Mouse (Mus musculus): ENCODE results near the gene Dennd4a. TPM values are rescaled to one million over a fixed set of nuclear protein-coding genes. Genes with fewer than 3 reads are reported as not detected.

The Dennd4a gene
- polyA plus RNA-seq, 2 experiments, result 8.7 to 9.7 TPM

DNA sequence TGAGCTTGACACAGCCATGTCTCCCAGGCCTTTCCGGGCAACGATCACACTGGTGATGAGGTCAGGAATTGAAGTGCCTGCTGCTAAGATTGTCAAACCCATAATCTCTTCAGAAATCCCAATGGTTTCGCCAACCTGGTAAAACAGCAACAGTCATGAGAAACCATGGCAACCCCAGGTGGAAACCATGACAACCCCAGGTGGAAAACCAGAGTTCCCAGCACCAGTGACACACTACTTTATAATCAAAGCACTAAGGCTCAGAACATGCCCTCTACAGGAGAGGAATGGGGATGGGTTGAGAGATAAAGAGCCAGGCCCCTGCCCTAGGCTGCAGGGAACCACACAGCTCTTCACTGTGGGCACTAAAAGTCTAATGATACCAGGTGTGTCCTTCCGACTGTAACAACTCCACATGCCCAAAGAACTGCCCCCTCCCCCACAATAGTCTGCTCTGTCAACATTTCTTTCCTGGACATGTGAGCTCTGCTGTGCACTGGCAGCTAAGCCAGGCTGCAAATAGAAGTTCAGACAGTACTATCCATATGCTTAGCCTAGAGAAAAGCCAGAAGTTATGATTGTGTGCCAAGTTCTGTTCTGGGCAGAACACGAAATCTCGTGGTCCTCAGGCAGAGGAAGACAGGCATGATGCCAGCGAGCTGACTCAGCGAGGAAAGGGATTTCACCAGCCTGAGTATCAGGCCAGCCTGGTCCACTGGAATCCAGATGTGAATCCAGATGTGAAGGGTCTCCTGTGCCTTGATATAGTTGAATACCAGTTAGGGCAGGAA is 115.3 kb downstream of the Dennd4a start:
- ATAC-seq (ENCODE audit: low FRiP score, low read depth) (peak; percentile 44; the same call in 1 of the 2 replicates), DNase-seq (ENCODE audit: low spot score) (peak; percentile 76)
- H3K27me3 ChIP-seq (ENCODE audit: control insufficient read depth, insufficient read depth, low read length), result no peaks in the 10 kb centered on the region
- H3K9ac ChIP-seq (ENCODE audit: low read depth, low read length, severe bottlenecking), result no peak overlapping the region
- H3K9me3 ChIP-seq (ENCODE audit: control insufficient read depth, low read length), result no peaks in the 10 kb centered on the region
- TF ChIP-seq POLR2A (IDR thresholded peaks at IDR 0.05; ENCODE audit: borderline replicate concordance, extremely low read depth, insufficient read depth, insufficient read length), result no peak
- no peak overlapping the region for H3K4me2 ChIP-seq (replicated peaks; ENCODE audit: low read depth, low read length, severe bottlenecking)
- peaks cover 7% of the 10 kb centered on the region; the same call in 1 of the 2 replicates for H3K4me1 ChIP-seq (ENCODE audit: control insufficient read depth, insufficient read depth, low read length)
- H3K4me3 ChIP-seq (replicated peaks; ENCODE audit: low read length), result no peak overlapping the region
- WGBS, result 64% methylated on average over 8 of the region's 8 CpGs
- H3K36me3 ChIP-seq (ENCODE audit: control insufficient read depth, insufficient read depth, low read length), result peaks cover under 1% of the 10 kb centered on the region; the same call in 1 of the 2 replicates
- H3K27ac ChIP-seq (replicated peaks; ENCODE audit: low read depth, low read length), result no peak overlapping the region

DNA sequence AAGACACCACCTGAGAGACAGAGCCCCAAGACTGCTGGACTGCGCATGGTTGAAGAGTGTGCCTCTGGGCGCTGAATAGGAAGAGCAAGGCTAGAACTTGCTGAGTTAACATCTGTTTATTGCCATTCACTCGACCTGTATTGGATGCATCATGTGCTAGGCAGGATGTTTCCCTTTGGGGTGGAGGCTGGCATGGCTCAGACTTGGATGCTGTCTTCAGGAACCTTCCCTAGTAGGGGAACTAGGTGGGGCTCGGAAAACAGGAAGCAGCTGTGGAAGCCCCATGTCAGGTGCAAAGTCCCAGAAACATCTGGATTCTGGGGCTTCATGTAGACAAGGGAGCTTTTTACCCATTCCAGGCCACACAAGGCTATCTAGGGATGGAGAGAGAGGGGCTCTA is 119.1 kb downstream of the Dennd4a start:
- Histone ChIP-seq H3K4me2 (replicated peaks; ENCODE audit: low read depth, low read length, severe bottlenecking) (no peak overlapping the region), H3K9me3 (ENCODE audit: control insufficient read depth, low read length) (no peaks in the 10 kb centered on the region), H3K4me3 (replicated peaks; ENCODE audit: low read length) (no peak overlapping the region), H3K9ac (ENCODE audit: low read depth, low read length, severe bottlenecking) (no peak overlapping the region), H3K4me1 (ENCODE audit: control insufficient read depth, insufficient read depth, low read length) (peaks cover 16% of the 10 kb centered on the region; the same call in 1 of the 2 replicates), H3K27me3 (ENCODE audit: control insufficient read depth, insufficient read depth, low read length) (no peaks in the 10 kb centered on the region), H3K36me3 (ENCODE audit: control insufficient read depth, insufficient read depth, low read length) (no peaks in the 10 kb centered on the region), H3K27ac (replicated peaks; ENCODE audit: low read depth, low read length) (no peak overlapping the region)
- no peak for DNase-seq (ENCODE audit: low spot score)
- TF ChIP-seq POLR2A (IDR thresholded peaks at IDR 0.05; ENCODE audit: borderline replicate concordance, extremely low read depth, insufficient read depth, insufficient read length), result no peak
- ATAC-seq (ENCODE audit: low FRiP score, low read depth), result no peak
- WGBS, result 71% methylated on average over 4 of the region's 4 CpGs

DNA sequence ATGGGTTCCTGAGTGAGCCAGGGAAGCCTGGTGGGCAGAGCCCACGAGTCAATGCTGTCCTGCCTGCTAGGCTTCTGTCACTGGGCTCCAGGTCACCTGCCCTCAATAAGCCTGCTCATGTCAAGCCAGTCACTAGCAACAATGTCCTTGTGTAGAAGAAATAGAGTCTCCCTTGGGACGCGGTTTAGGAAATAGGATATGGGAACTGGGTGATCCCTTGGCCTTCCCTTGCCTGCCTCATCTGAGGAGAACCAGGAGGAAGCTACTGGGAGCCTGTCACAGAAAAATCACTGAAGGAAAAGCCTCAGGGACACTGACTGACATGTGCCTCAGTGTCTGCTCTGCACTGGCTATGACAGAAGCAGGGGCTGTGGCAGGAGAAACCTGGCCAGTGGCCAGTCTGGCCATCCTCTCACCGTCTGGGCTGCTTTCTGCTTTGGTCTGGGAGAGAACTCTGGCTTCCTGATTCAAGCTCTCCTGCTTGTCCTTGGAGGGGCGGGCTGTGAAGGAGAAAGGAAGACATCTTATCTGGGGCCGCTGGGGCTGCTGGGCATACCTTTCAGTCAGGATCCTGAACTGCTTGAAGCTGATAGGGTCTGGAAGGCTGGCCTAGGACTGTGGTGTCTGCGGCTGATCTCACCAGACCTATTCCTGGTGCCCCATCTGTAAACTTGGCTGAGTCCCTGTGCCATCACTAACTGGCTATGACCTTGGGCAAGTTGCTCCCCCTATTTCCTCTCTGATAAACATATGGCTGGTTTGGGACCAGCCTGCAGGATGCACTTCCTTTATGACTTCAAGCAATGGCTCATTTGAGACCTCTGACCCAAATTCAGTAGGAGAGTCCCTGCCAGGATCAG is 120.8 kb downstream of the Dennd4a start:
- TF ChIP-seq POLR2A (IDR thresholded peaks at IDR 0.05; ENCODE audit: borderline replicate concordance, extremely low read depth, insufficient read depth, insufficient read length), result no peak
- H3K9ac ChIP-seq (ENCODE audit: low read depth, low read length, severe bottlenecking), result no peak overlapping the region
- 78% methylated on average over 7 of the region's 7 CpGs for WGBS
- no peaks in the 10 kb centered on the region for H3K9me3 ChIP-seq (ENCODE audit: control insufficient read depth, low read length)
- ATAC-seq (ENCODE audit: low FRiP score, low read depth) (no peak), DNase-seq (ENCODE audit: low spot score) (no peak)
- H3K27ac ChIP-seq (replicated peaks; ENCODE audit: low read depth, low read length), result no peak overlapping the region
- H3K36me3 ChIP-seq (ENCODE audit: control insufficient read depth, insufficient read depth, low read length), result no peaks in the 10 kb centered on the region
- H3K4me3 ChIP-seq (replicated peaks; ENCODE audit: low read length), result no peak overlapping the region
- no peaks in the 10 kb centered on the region for H3K27me3 ChIP-seq (ENCODE audit: control insufficient read depth, insufficient read depth, low read length)
- peaks cover 9% of the 10 kb centered on the region; the same call in 1 of the 2 replicates for H3K4me1 ChIP-seq (ENCODE audit: control insufficient read depth, insufficient read depth, low read length)
- no peak overlapping the region for H3K4me2 ChIP-seq (replicated peaks; ENCODE audit: low read depth, low read length, severe bottlenecking)

DNA sequence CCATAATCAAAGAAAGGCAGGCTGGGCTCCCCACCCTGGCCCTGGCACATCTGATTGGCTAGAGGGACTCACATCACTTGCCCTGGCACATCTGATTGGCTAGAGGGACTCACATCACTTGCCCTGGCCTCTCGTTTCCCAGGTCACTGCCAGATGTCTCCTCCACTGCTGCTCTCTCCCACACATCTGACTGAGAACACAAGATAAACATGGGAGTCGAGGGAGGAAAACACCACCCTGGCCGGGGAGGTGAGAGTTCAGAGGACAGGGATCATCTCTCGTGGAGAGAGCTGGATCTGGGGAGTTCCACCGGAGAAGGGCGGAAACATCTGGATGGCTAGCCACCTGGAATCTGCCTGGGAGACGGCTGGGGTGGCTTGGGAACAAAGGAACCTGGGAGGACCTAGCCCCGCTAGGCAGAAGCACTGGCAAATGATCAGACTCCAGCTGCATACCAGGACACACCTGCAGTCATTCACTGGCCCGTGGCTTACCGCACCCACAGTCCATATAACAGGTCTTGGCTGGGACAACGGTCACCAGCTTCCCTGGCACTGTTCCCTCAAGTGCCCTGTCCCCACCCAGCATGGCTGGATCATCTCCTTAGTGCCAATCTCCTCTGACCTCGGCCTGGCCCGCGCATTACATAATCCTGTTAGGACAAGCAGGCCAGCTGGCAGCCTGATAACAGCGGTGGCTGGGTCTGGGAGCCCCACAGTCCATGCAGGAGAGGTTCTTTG is 123.0 kb downstream of the Dennd4a start:
- H3K9me3 ChIP-seq (ENCODE audit: control insufficient read depth, low read length), result no peaks in the 10 kb centered on the region
- peak; percentile 74 for ATAC-seq (ENCODE audit: low FRiP score, low read depth)
- H3K36me3 ChIP-seq (ENCODE audit: control insufficient read depth, insufficient read depth, low read length), result no peaks in the 10 kb centered on the region
- 39% methylated on average over 15 of the region's 15 CpGs for WGBS
- H3K9ac ChIP-seq (ENCODE audit: low read depth, low read length, severe bottlenecking), result no peak overlapping the region
- 0 out of 2 replicates have a peak overlapping the region, but pooled peaks have one; percentile 9 for H3K27ac ChIP-seq (replicated peaks; ENCODE audit: low read depth, low read length)
- DNase-seq (ENCODE audit: low spot score), result peak; percentile 28
- H3K4me3 ChIP-seq (replicated peaks; ENCODE audit: low read length), result no peak overlapping the region; the same call in 1 of the 2 replicates
- H3K4me1 ChIP-seq (ENCODE audit: control insufficient read depth, insufficient read depth, low read length), result peaks cover 9% of the 10 kb centered on the region; the same call in 1 of the 2 replicates
- peak overlapping the region; percentile 26; the same call in 1 of the 2 replicates for H3K4me2 ChIP-seq (replicated peaks; ENCODE audit: low read depth, low read length, severe bottlenecking)
- TF ChIP-seq POLR2A (IDR thresholded peaks at IDR 0.05; ENCODE audit: borderline replicate concordance, extremely low read depth, insufficient read depth, insufficient read length), result no peak
- no peaks in the 10 kb centered on the region for H3K27me3 ChIP-seq (ENCODE audit: control insufficient read depth, insufficient read depth, low read length)

DNA sequence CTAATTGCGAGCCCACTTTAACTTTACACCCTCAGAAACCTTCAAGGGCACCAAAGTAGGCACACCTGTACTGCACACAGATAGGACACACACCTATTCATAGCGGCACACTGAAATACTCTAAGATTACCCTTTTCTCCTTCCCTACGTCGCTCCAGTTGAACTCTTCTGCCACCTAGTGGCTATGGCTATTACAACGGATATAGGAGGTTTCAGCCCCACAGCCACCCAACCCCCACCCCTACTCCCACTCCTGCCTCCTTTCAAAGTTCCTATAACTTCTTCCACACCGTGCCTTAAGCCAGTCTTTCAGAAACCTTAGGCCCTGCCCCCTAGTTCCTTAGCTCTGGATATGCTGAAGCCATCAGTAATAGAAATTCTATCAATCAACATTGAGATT is 125.4 kb downstream of the Dennd4a start:
- TF ChIP-seq POLR2A (IDR thresholded peaks at IDR 0.05; ENCODE audit: borderline replicate concordance, extremely low read depth, insufficient read depth, insufficient read length), result no peak
- H3K27me3 ChIP-seq (ENCODE audit: control insufficient read depth, insufficient read depth, low read length), result no peaks in the 10 kb centered on the region
- no peak overlapping the region for H3K27ac ChIP-seq (replicated peaks; ENCODE audit: low read depth, low read length)
- DNase-seq (ENCODE audit: low spot score), result peak; percentile 35
- H3K4me3 ChIP-seq (replicated peaks; ENCODE audit: low read length), result no peak overlapping the region
- WGBS, result 9% methylated on average over 6 of the region's 6 CpGs
- H3K9me3 ChIP-seq (ENCODE audit: control insufficient read depth, low read length), result no peaks in the 10 kb centered on the region
- peaks cover 17% of the 10 kb centered on the region for H3K4me1 ChIP-seq (ENCODE audit: control insufficient read depth, insufficient read depth, low read length)
- no peak overlapping the region for H3K9ac ChIP-seq (ENCODE audit: low read depth, low read length, severe bottlenecking)
- ATAC-seq (ENCODE audit: low FRiP score, low read depth), result no peak
- H3K36me3 ChIP-seq (ENCODE audit: control insufficient read depth, insufficient read depth, low read length), result no peaks in the 10 kb centered on the region
- no peak overlapping the region for H3K4me2 ChIP-seq (replicated peaks; ENCODE audit: low read depth, low read length, severe bottlenecking)

Data from limb, embryonic 14.5 days (tissue).